8 mouse cellular contexts compared by ENCODE assay signal in the genomic region with DNA sequence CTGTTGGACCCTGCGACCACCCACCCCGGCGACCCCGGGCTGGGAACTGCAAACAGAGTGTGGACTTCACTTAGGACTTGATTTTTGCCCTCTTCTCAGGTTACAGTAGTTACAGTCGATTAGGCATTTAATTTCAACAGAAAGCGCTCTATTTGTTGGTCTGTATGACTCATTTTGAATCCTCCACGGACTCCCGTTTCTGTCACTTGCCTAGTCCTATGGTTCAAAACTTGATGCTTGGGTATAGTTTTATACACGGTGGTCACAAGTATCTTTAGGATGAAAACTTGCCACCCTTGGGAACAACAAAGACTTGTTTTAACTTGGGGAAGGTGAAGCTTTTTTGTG. TPM values are rescaled to one million over a fixed set of nuclear protein-coding genes. Genes with fewer than 3 reads are reported as not detected.
A peak's percentile ranks its signal among the peaks of the same experiment; 100 is the strongest.
DNase-seq lines count a peak whose midpoint lies in the region; ATAC-seq and TF ChIP-seq lines count a peak whose summit lies in the region.

No protein-coding gene starts in this region.

- H3K27me3 ChIP-seq in liver, adult 2 months (ENCODE audit: control insufficient read depth, insufficient read depth, low read length): peaks cover 6% of the 10 kb centered on the region; the same call in 1 of the 2 replicates
- H3K27me3 ChIP-seq in forebrain, embryonic 10.5 days (ENCODE audit: poor library complexity, severe bottlenecking): peaks cover 37% of the 10 kb centered on the region
- H3K27me3 ChIP-seq in intestine, postnatal 0 days (replicated peaks; ENCODE audit: control insufficient read depth, insufficient read depth, low read length): no peaks in the 10 kb centered on the region
- H3K27me3 ChIP-seq in neural tube, embryonic 14.5 days (ENCODE audit: control insufficient read depth, insufficient read depth, low read length): peaks cover 3% of the 10 kb centered on the region; the same call in 1 of the 2 replicates

- TF ChIP-seq POLR2A in liver, adult 2 months (IDR thresholded peaks at IDR 0.05; ENCODE audit: extremely low read depth, insufficient read depth, low read length): no peak

- H3K4me2 ChIP-seq in intestine, postnatal 0 days (replicated peaks; ENCODE audit: low read depth): peak overlapping the region; percentile 99
- H3K4me2 ChIP-seq in neural tube, embryonic 14.5 days (ENCODE audit: low read depth, low read length): peak overlapping the region; percentile 93

- H3K79me2 ChIP-seq in liver, adult 2 months (ENCODE audit: control insufficient read depth, insufficient read depth, low read length): no peaks in the 10 kb centered on the region

- no peak for DNase-seq in liver, adult 2 months (ENCODE audit: extremely low read depth, low read depth, low spot score)
- DNase-seq in liver: no peak
- DNase-seq in forebrain, embryonic 10.5 days (ENCODE audit: extremely low spot score, low spot score): no peak
- DNase-seq in adrenal gland, postnatal 25 days: no peak
- no peak for DNase-seq in adrenal gland, postnatal 4 days (ENCODE audit: low spot score in 2 of 2)
- no peak for DNase-seq in ovary, postnatal 36 days (ENCODE audit: low spot score)

- H3K4me1 ChIP-seq in liver, adult 2 months (ENCODE audit: control insufficient read depth, insufficient read depth, low read length): no peaks in the 10 kb centered on the region
- peaks cover 29% of the 10 kb centered on the region for H3K4me1 ChIP-seq in forebrain, embryonic 10.5 days
- H3K4me1 ChIP-seq in intestine, postnatal 0 days (replicated peaks; ENCODE audit: control insufficient read depth, insufficient read depth, low read length): 0 out of 2 replicates have a peak, but pooled peaks cover 6% of the 10 kb centered on the region
- H3K4me1 ChIP-seq in neural tube, embryonic 14.5 days (ENCODE audit: control insufficient read depth, insufficient read depth, low read length): peaks cover 12% of the 10 kb centered on the region; the same call in 1 of the 2 replicates

- ATAC-seq in intestine, postnatal 0 days: no peak
- ATAC-seq in neural tube, embryonic 14.5 days (ENCODE audit: low read depth): no peak

- no peaks in the 10 kb centered on the region for H3K36me3 ChIP-seq in liver, adult 2 months (ENCODE audit: control insufficient read depth, insufficient read depth, low read length)
- H3K36me3 ChIP-seq in forebrain, embryonic 10.5 days (replicated peaks): no peaks in the 10 kb centered on the region
- H3K36me3 ChIP-seq in intestine, postnatal 0 days (ENCODE audit: control insufficient read depth, insufficient read depth): no peaks in the 10 kb centered on the region
- H3K36me3 ChIP-seq in neural tube, embryonic 14.5 days (ENCODE audit: control insufficient read depth, insufficient read depth, low read length): no peaks in the 10 kb centered on the region

- H3K9ac ChIP-seq in liver, adult 2 months (ENCODE audit: low read depth, low read length): peak overlapping the region; percentile 14; the same call in 1 of the 2 replicates
- H3K9ac ChIP-seq in intestine, postnatal 0 days (ENCODE audit: low read depth, low read length): peak overlapping the region; percentile 46; the same call in 1 of the 2 replicates
- peak overlapping the region; percentile 51 for H3K9ac ChIP-seq in neural tube, embryonic 14.5 days (replicated peaks; ENCODE audit: low read depth, low read length)

- TF ChIP-seq CTCF in liver, adult 2 months (IDR thresholded peaks at IDR 0.05; ENCODE audit: low read depth, low read length): no peak
- TF ChIP-seq CTCF in intestine, postnatal 0 days (IDR thresholded peaks at IDR 0.05; ENCODE audit: low read depth): no peak

- H3K27ac ChIP-seq in liver, adult 2 months (replicated peaks; ENCODE audit: insufficient read depth, low read depth, low read length): no peak overlapping the region
- H3K27ac ChIP-seq in forebrain, embryonic 10.5 days: peak overlapping the region; percentile 84
- no peak overlapping the region for H3K27ac ChIP-seq in intestine, postnatal 0 days (ENCODE audit: low read depth, low read length)
- no peak overlapping the region for H3K27ac ChIP-seq in neural tube, embryonic 14.5 days (ENCODE audit: low read depth, low read length)

- peak overlapping the region; percentile 48; the same call in 1 of the 2 replicates for H3K4me3 ChIP-seq in liver, adult 2 months (ENCODE audit: insufficient read depth, low read depth, low read length)
- peak overlapping the region; percentile 78 for H3K4me3 ChIP-seq in forebrain, embryonic 10.5 days
- H3K4me3 ChIP-seq in intestine, postnatal 0 days (ENCODE audit: low read depth, low read length): peak overlapping the region; percentile 65
- peak overlapping the region; percentile 67 for H3K4me3 ChIP-seq in neural tube, embryonic 14.5 days (ENCODE audit: low read depth, low read length)

- WGBS in liver, adult 2 months: 5% methylated on average over 9 of the region's 9 CpGs
- 3% methylated on average over 9 of the region's 9 CpGs for WGBS in forebrain, embryonic 10.5 days
- 2% methylated on average over 9 of the region's 9 CpGs for WGBS in intestine, postnatal 0 days
- WGBS in neural tube, embryonic 14.5 days: under 1% methylated on average over 9 of the region's 9 CpGs

- no peaks in the 10 kb centered on the region for H3K9me3 ChIP-seq in forebrain, embryonic 10.5 days
- no peaks in the 10 kb centered on the region for H3K9me3 ChIP-seq in intestine, postnatal 0 days (ENCODE audit: control insufficient read depth)
- H3K9me3 ChIP-seq in neural tube, embryonic 14.5 days (ENCODE audit: control insufficient read depth, low read length): no peaks in the 10 kb centered on the region

RNA-seq across cellular contexts. Expression of gene Lypd6, which starts 0.7 kb away (rescaled TPM):
- total RNA-seq in liver, adult 2 months (2014; rRNA removed): 0.09 and 0.20 TPM in 2 replicates
- 0.02 and 0.06 TPM in 2 replicates for polyA plus RNA-seq in liver, adult 2 months (2012; rRNA removed)
- 3.9 and 5.5 TPM in 2 replicates for polyA plus RNA-seq in forebrain, embryonic 10.5 days (2016; fragmentation: Nextera tagmentation; extraction: Ambion mirVana)
- polyA plus RNA-seq in intestine, postnatal 0 days (2015; fragmentation: Nextera tagmentation; extraction: Ambion mirVana): 1.9 and 2.7 TPM in 2 replicates
- 17.4 and 17.5 TPM in 2 replicates for polyA plus RNA-seq in neural tube, embryonic 14.5 days (2014; fragmentation: Nextera tagmentation; extraction: Ambion mirVana)
- total RNA-seq in adrenal gland, postnatal 25 days (2021): 11.7 and 23.3 TPM in 2 replicates
- 10 to 100 TPM; 16.0 to 19.8 TPM for total RNA-seq in adrenal gland, postnatal 4 days (2021)
